12 mouse cellular contexts compared by ENCODE assay signal in the genomic region with DNA sequence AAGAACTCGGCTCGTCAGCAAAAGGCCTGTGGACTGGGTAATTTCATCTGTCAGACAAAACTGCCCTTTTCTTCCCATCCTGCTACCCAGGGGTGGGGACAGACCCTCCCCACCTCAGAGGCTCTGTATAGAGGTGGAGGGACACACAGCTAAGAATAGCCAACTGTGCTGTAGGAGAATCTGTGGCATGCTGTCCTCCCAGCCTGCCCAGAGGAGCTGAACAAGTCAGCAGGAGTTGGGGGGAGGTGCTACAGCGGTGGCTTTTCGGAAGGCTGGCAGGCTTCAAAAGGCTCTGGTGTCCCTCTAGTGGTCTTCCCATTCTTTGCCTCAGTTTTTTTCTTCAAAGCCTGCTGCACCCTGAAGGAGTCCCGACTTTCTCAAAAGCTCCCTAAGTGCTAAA. TPM values are rescaled to one million over a fixed set of nuclear protein-coding genes. Genes with fewer than 3 reads are reported as not detected.
DNase-seq lines count a peak whose midpoint lies in the region; ATAC-seq and TF ChIP-seq lines count a peak whose summit lies in the region.
"Had no signal": no experiment of that assay in that cellular context is flagged by ENCODE, and none has a peak within 500 bp of the region (broad histone marks: within the 10 kb centered on the region; RNA-seq: fewer than 3 reads in every experiment).

No protein-coding gene starts in this region.

- no peak for ATAC-seq in neural tube, embryonic 12.5 days (ENCODE audit: low FRiP score, low read depth)
- ATAC-seq in neural tube, embryonic 15.5 days (ENCODE audit: low FRiP score), result no peak
- peak; percentile 25; the same call in 1 of the 2 replicates for ATAC-seq in heart, embryonic 13.5 days (ENCODE audit: extremely low read depth, insufficient number of reproducible peaks, low FRiP score, low TSS enrichment)
- ATAC-seq in stomach, postnatal 0 days (ENCODE audit: low FRiP score, low TSS enrichment), result no peak; the same call in 1 of the 2 replicates
- ATAC-seq in megakaryocyte-erythroid progenitor cell, adult 5-6 weeks (replicated peaks; ENCODE audit: low FRiP score, low TSS enrichment, poor library complexity, severe bottlenecking), result no peak

- H3K4me3 ChIP-seq in gastrocnemius, adult 2 months, result no peak overlapping the region
- no peak overlapping the region for H3K4me3 ChIP-seq in neural tube, embryonic 12.5 days
- no peak overlapping the region for H3K4me3 ChIP-seq in neural tube, embryonic 15.5 days (replicated peaks)
- H3K4me3 ChIP-seq in heart, embryonic 13.5 days, result no peak overlapping the region
- no peak overlapping the region for H3K4me3 ChIP-seq in stomach, postnatal 0 days (ENCODE audit: low read depth, low read length)
- H3K4me3 ChIP-seq in kidney, adult 2 months (ENCODE audit: insufficient read depth, low read depth, low read length), result no peak overlapping the region
- H3K4me3 ChIP-seq: erythroblast, embryonic 14.5 days; limb, embryonic 12.5 days; midbrain, embryonic 12.5 days had no signal

- H3K4me1 ChIP-seq in neural tube, embryonic 12.5 days, result peaks cover 10% of the 10 kb centered on the region
- peaks cover 10% of the 10 kb centered on the region for H3K4me1 ChIP-seq in neural tube, embryonic 15.5 days
- H3K4me1 ChIP-seq in heart, embryonic 13.5 days, result peaks cover 40% of the 10 kb centered on the region
- no peaks in the 10 kb centered on the region for H3K4me1 ChIP-seq in stomach, postnatal 0 days (replicated peaks; ENCODE audit: control insufficient read depth, insufficient read depth)
- peaks cover 6% of the 10 kb centered on the region; the same call in 1 of the 2 replicates for H3K4me1 ChIP-seq in kidney, adult 2 months (ENCODE audit: control insufficient read depth, insufficient read depth, low read length)

- H3K9me3 ChIP-seq in neural tube, embryonic 12.5 days, result no peaks in the 10 kb centered on the region
- no peaks in the 10 kb centered on the region for H3K9me3 ChIP-seq in neural tube, embryonic 15.5 days (replicated peaks)
- H3K9me3 ChIP-seq in heart, embryonic 13.5 days, result no peaks in the 10 kb centered on the region
- no peaks in the 10 kb centered on the region for H3K9me3 ChIP-seq in stomach, postnatal 0 days (ENCODE audit: control insufficient read depth, low read length)
- H3K9me3 ChIP-seq: limb, embryonic 12.5 days; midbrain, embryonic 12.5 days had no signal

- 0 out of 2 replicates have a peak overlapping the region, but pooled peaks have one; percentile 17 for H3K9ac ChIP-seq in neural tube, embryonic 12.5 days
- H3K9ac ChIP-seq in neural tube, embryonic 15.5 days (replicated peaks), result no peak overlapping the region
- H3K9ac ChIP-seq in heart, embryonic 13.5 days, result peak overlapping the region; percentile 70; the same call in 1 of the 2 replicates
- H3K9ac ChIP-seq in stomach, postnatal 0 days (ENCODE audit: low read length), result no peak overlapping the region
- H3K9ac ChIP-seq: limb, embryonic 12.5 days; midbrain, embryonic 12.5 days had no signal

- H3K36me3 ChIP-seq in neural tube, embryonic 12.5 days, result peaks cover 71% of the 10 kb centered on the region
- H3K36me3 ChIP-seq in neural tube, embryonic 15.5 days, result peaks cover 61% of the 10 kb centered on the region
- peaks cover 70% of the 10 kb centered on the region for H3K36me3 ChIP-seq in heart, embryonic 13.5 days
- peaks cover 37% of the 10 kb centered on the region for H3K36me3 ChIP-seq in stomach, postnatal 0 days (ENCODE audit: control insufficient read depth, insufficient read depth, low read length)
- peaks cover 2% of the 10 kb centered on the region; the same call in 1 of the 2 replicates for H3K36me3 ChIP-seq in kidney, adult 2 months (ENCODE audit: control insufficient read depth, insufficient read depth, low read length)

- TF ChIP-seq CTCF in gastrocnemius, adult 2 months (IDR thresholded peaks at IDR 0.05), result peak; percentile 56
- peak; percentile 64 for TF ChIP-seq CTCF in stomach, postnatal 0 days (IDR thresholded peaks at IDR 0.05; ENCODE audit: low read depth)
- TF ChIP-seq CTCF in kidney, adult 2 months (conservative IDR thresholded peaks at IDR 0.05; ENCODE audit: insufficient read depth, insufficient read length, low read depth, low read length), result no peak

- WGBS in neural tube, embryonic 12.5 days, result 67% methylated on average over 5 of the region's 5 CpGs
- WGBS in neural tube, embryonic 15.5 days, result 49% methylated on average over 5 of the region's 5 CpGs
- 19% methylated on average over 5 of the region's 5 CpGs for WGBS in heart, embryonic 13.5 days
- WGBS in stomach, postnatal 0 days, result 35% methylated on average over 5 of the region's 5 CpGs
- 65% methylated on average over 5 of the region's 5 CpGs for WGBS in kidney, adult 2 months

- intact Hi-C loops in gastrocnemius, adult 2 months (cut with DNase I), result loop anchor here (1.0 to 10.0 kb wide), 2 partner anchors 41 to 319 kb away; partner anchors contain the start of genes Armc6 and Sugp2

- H3K27ac ChIP-seq in gastrocnemius, adult 2 months, result peak overlapping the region; percentile 75
- no peak overlapping the region for H3K27ac ChIP-seq in neural tube, embryonic 12.5 days
- no peak overlapping the region for H3K27ac ChIP-seq in neural tube, embryonic 15.5 days (replicated peaks)
- H3K27ac ChIP-seq in heart, embryonic 13.5 days (replicated peaks), result peak overlapping the region; percentile 87
- H3K27ac ChIP-seq in stomach, postnatal 0 days (replicated peaks), result 0 out of 2 replicates have a peak overlapping the region, but pooled peaks have one; percentile 18
- no peak overlapping the region for H3K27ac ChIP-seq in kidney, adult 2 months (ENCODE audit: insufficient read depth, low read depth, low read length)
- H3K27ac ChIP-seq: limb, embryonic 12.5 days; midbrain, embryonic 12.5 days had no signal

- TF ChIP-seq EP300 in stomach, postnatal 0 days (optimal IDR thresholded peaks at IDR 0.05), result no peak

- DNase-seq in gastrocnemius, adult 2 months, result peak; percentile 70
- DNase-seq in gastrocnemius, postnatal 10 days, result no peak
- DNase-seq in stomach, postnatal 0 days (ENCODE audit: low spot score), result no peak
- DNase-seq in kidney, adult 2 months, result no peak
- DNase-seq: spleen, adult 18-20 months had no signal

- no peaks in the 10 kb centered on the region for H3K27me3 ChIP-seq in neural tube, embryonic 12.5 days (replicated peaks)
- H3K27me3 ChIP-seq in neural tube, embryonic 15.5 days (replicated peaks), result no peaks in the 10 kb centered on the region
- no peaks in the 10 kb centered on the region for H3K27me3 ChIP-seq in heart, embryonic 13.5 days (replicated peaks)
- H3K27me3 ChIP-seq in stomach, postnatal 0 days (ENCODE audit: control insufficient read depth, insufficient read depth, low read length), result no peaks in the 10 kb centered on the region
- H3K27me3 ChIP-seq in kidney, adult 2 months (replicated peaks; ENCODE audit: control insufficient read depth, insufficient read depth, low read length), result no peaks in the 10 kb centered on the region
- H3K27me3 ChIP-seq: limb, embryonic 12.5 days; midbrain, embryonic 12.5 days had no signal

- TF ChIP-seq POLR2A in kidney, adult 2 months (IDR thresholded peaks at IDR 0.05; ENCODE audit: low read depth, low read length), result no peak

- no peak overlapping the region for H3K4me2 ChIP-seq in neural tube, embryonic 12.5 days (replicated peaks)
- H3K4me2 ChIP-seq in neural tube, embryonic 15.5 days, result no peak overlapping the region
- H3K4me2 ChIP-seq in heart, embryonic 13.5 days, result no peak overlapping the region
- H3K4me2 ChIP-seq in stomach, postnatal 0 days (replicated peaks; ENCODE audit: low read depth), result no peak overlapping the region
- H3K4me2 ChIP-seq: limb, embryonic 12.5 days; midbrain, embryonic 12.5 days had no signal

RNA-seq across cellular contexts. Expression of gene Yjefn3, which starts 13.2 kb away (rescaled TPM):
- 10 to 100 TPM in 1 of 2 experiments, 1 to 10 TPM in 1; 9.5 to 14.5 TPM for total RNA-seq in gastrocnemius, adult 2 months (2021)
- total RNA-seq in gastrocnemius, postnatal 10 days (2021), result 1 to 10 TPM; 9.0 to 9.5 TPM
- 8.4 and 9.8 TPM in 2 replicates for polyA plus RNA-seq in neural tube, embryonic 12.5 days (2016; fragmentation: Nextera tagmentation; extraction: Ambion mirVana)
- 11.8 and 15.6 TPM in 2 replicates for polyA plus RNA-seq in neural tube, embryonic 15.5 days (2015; fragmentation: Nextera tagmentation; extraction: Ambion mirVana)
- polyA plus RNA-seq in heart, embryonic 13.5 days (2015; fragmentation: Nextera tagmentation; extraction: Ambion mirVana), result 8.1 and 8.2 TPM in 2 replicates
- 1.6 and 2.7 TPM in 2 replicates for polyA plus RNA-seq in stomach, postnatal 0 days (2015; fragmentation: Nextera tagmentation; extraction: Ambion mirVana)
- not detected in 2 replicates for total RNA-seq in megakaryocyte-erythroid progenitor cell, adult 5-6 weeks (2014; fragmentation: Nextera tagmentation)
- total RNA-seq in megakaryocyte-erythroid progenitor cell, adult 5-6 weeks (2017), result not detected in 2 replicates
- 3.9 and 5.6 TPM in 2 replicates for polyA plus RNA-seq in kidney, adult 2 months (2012; rRNA removed)

RNA-seq across cellular contexts. Expression of gene Ndufa13, which starts 13.4 kb away (rescaled TPM):
- total RNA-seq in gastrocnemius, adult 2 months (2021), result 100 to 1,000 TPM; 312 to 399 TPM
- total RNA-seq in gastrocnemius, postnatal 10 days (2021), result 100 to 1,000 TPM; 236 to 268 TPM
- 162 and 171 TPM in 2 replicates for polyA plus RNA-seq in neural tube, embryonic 12.5 days (2016; fragmentation: Nextera tagmentation; extraction: Ambion mirVana)
- 190 and 209 TPM in 2 replicates for polyA plus RNA-seq in neural tube, embryonic 15.5 days (2015; fragmentation: Nextera tagmentation; extraction: Ambion mirVana)
- 304 and 343 TPM in 2 replicates for polyA plus RNA-seq in heart, embryonic 13.5 days (2015; fragmentation: Nextera tagmentation; extraction: Ambion mirVana)
- 199 and 205 TPM in 2 replicates for polyA plus RNA-seq in stomach, postnatal 0 days (2015; fragmentation: Nextera tagmentation; extraction: Ambion mirVana)
- total RNA-seq in megakaryocyte-erythroid progenitor cell, adult 5-6 weeks (2014; fragmentation: Nextera tagmentation), result 110 and 122 TPM in 2 replicates
- 91.6 and 99.6 TPM in 2 replicates for total RNA-seq in megakaryocyte-erythroid progenitor cell, adult 5-6 weeks (2017)
- polyA plus RNA-seq in kidney, adult 2 months (2012; rRNA removed), result 283 and 372 TPM in 2 replicates

RNA-seq across cellular contexts. Expression of gene Tssk6, which starts 13.8 kb away (rescaled TPM):
- total RNA-seq in gastrocnemius, adult 2 months (2021), result not detected
- total RNA-seq in gastrocnemius, postnatal 10 days (2021), result under 1 TPM in 1 of 2 experiments, not detected in 1; 0.38 TPM
- 4.1 and 4.3 TPM in 2 replicates for polyA plus RNA-seq in neural tube, embryonic 12.5 days (2016; fragmentation: Nextera tagmentation; extraction: Ambion mirVana)
- polyA plus RNA-seq in neural tube, embryonic 15.5 days (2015; fragmentation: Nextera tagmentation; extraction: Ambion mirVana), result 4.3 TPM in 2 replicates
- polyA plus RNA-seq in heart, embryonic 13.5 days (2015; fragmentation: Nextera tagmentation; extraction: Ambion mirVana), result 1.9 and 2.2 TPM in 2 replicates
- 2.1 and 2.7 TPM in 2 replicates for polyA plus RNA-seq in stomach, postnatal 0 days (2015; fragmentation: Nextera tagmentation; extraction: Ambion mirVana)
- 1.4 TPM in 1 of 2 replicates, not detected in the other for total RNA-seq in megakaryocyte-erythroid progenitor cell, adult 5-6 weeks (2014; fragmentation: Nextera tagmentation)
- total RNA-seq in megakaryocyte-erythroid progenitor cell, adult 5-6 weeks (2017), result 0.15 TPM in 1 of 2 replicates, not detected in the other
- polyA plus RNA-seq in kidney, adult 2 months (2012; rRNA removed), result 1.3 and 1.5 TPM in 2 replicates

RNA-seq across cellular contexts. Expression of gene Cilp2, which starts 28.3 kb away (rescaled TPM):
- total RNA-seq in gastrocnemius, adult 2 months (2021), result 10 to 100 TPM in 1 of 2 experiments, 1 to 10 TPM in 1; 3.5 to 18.9 TPM
- total RNA-seq in gastrocnemius, postnatal 10 days (2021), result 10 to 100 TPM; 25.3 to 28.4 TPM
- 1.4 TPM in 2 replicates for polyA plus RNA-seq in neural tube, embryonic 12.5 days (2016; fragmentation: Nextera tagmentation; extraction: Ambion mirVana)
- 5.3 and 6.0 TPM in 2 replicates for polyA plus RNA-seq in neural tube, embryonic 15.5 days (2015; fragmentation: Nextera tagmentation; extraction: Ambion mirVana)
- polyA plus RNA-seq in heart, embryonic 13.5 days (2015; fragmentation: Nextera tagmentation; extraction: Ambion mirVana), result 0.55 and 0.56 TPM in 2 replicates
- 0.30 and 0.36 TPM in 2 replicates for polyA plus RNA-seq in stomach, postnatal 0 days (2015; fragmentation: Nextera tagmentation; extraction: Ambion mirVana)
- total RNA-seq in megakaryocyte-erythroid progenitor cell, adult 5-6 weeks (2014; fragmentation: Nextera tagmentation), result not detected in 2 replicates
- not detected in 2 replicates for total RNA-seq in megakaryocyte-erythroid progenitor cell, adult 5-6 weeks (2017)
- polyA plus RNA-seq in kidney, adult 2 months (2012; rRNA removed), result 0.11 and 0.16 TPM in 2 replicates
- polyA plus RNA-seq: erythroblast, embryonic 14.5 days had no signal

Comparison
In these comparisons a context has a peak if more than half of its experiments do, and no peak if none do; other contexts are left out.
1. H3K9ac ChIP-seq: peak in neural tube, embryonic 12.5 days (single experiment) and heart, embryonic 13.5 days (single experiment); none in neural tube, embryonic 15.5 days (single experiment) and stomach, postnatal 0 days (single experiment).
2. H3K27ac ChIP-seq: peak in gastrocnemius, adult 2 months (single experiment), heart, embryonic 13.5 days (single experiment) and stomach, postnatal 0 days (single experiment); none in neural tube, embryonic 12.5 days (single experiment), neural tube, embryonic 15.5 days (single experiment) and kidney, adult 2 months (single experiment).